Mouse (Mus musculus): ENCODE measurements around the gene Ehbp1l1. TPM values are rescaled to one million over a fixed set of nuclear protein-coding genes. Genes with fewer than 3 reads are reported as not detected.

Ehbp1l1 gene
- 60.7 TPM for polyA plus RNA-seq (2017; shearing (Covaris generic))

GRCm38 (mm10) chr19:5725767-5726515 is at the start of gene Ehbp1l1:
Gene Ehbp1l1 (minus strand): TSS chr19:5726317.

GRCm38 (mm10) chr19:5770925-5771860 is 45.1 kb upstream of the Ehbp1l1 start, which contains the start of gene Scyl1:
Gene Scyl1 (minus strand): TSS chr19:5771419.

DNA sequence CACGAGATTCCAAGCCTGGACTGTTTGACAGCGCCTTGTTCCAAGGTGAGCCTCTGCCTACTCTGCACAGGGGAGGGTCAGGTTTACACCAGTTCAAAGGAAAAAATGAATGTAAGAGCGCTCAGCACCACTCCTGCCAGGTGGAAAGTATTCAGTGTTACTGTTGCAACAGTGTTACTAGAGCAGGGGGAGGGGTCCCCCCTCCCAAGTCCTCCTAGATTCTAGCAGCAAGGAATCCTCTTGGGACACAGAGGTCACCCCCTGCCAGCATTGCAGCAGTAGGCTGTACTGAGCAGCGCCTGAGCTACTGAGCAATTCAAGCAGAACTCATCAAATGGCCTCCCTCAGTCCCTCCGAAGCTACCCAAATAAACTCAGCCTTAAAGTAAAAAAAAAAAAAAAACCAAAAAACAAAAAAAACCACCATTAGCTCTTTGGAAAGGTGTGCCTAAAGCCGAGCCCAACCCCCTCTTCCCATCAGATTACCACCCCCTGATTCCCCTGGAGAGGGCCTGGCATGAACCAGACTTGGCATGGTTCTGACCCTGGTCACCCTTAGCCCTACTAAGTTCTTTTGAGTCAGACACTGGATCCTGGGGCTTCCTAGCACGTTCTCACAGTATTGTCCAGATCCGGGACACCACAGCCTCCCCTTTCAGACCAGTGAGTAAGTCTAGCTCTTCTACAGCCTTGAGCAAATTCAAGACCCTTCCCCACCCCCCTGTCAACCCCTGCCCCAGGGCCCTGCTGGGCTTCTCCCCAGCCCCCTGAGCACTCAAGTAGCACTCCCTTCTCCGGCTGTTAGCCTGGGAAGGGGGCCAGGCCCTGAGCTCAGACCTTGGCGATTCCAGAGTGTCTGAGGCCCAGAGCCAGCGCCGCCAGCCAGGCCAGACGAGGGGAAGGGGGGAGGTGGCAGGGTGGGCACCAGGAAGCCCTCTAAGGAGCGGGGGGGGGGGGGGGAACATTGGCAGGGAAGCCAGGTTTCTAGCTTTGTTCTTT is 14.5 kb upstream of the Ehbp1l1 start, which contains the start of gene Ltbp3:
TSS of gene Ltbp3 (plus strand) at position 585 of the 998 bp plus-strand sequence.

DNA sequence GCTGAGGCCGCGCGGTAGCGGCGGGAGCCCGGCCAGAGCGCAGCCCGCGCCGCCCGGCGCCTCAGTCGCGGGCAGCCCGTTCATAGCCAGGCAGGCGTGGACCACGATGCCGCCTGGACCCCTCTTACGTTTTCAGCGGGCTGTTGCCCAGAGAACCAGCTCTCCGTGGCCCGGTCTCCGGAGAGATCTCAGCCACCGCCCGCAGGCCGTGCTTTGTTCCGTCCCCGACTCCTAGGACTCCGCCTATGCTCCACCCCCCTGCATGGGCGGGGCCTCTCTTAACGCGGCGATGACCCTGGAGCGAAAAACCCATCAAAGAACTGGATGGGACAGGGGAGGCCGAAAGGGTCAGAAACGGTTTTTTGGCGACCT is 3.3 kb upstream of the Ehbp1l1 start, which contains the start of gene Fam89b:
TSS of gene Fam89b (minus strand) at position 210 of the 372 bp plus-strand sequence.

DNA sequence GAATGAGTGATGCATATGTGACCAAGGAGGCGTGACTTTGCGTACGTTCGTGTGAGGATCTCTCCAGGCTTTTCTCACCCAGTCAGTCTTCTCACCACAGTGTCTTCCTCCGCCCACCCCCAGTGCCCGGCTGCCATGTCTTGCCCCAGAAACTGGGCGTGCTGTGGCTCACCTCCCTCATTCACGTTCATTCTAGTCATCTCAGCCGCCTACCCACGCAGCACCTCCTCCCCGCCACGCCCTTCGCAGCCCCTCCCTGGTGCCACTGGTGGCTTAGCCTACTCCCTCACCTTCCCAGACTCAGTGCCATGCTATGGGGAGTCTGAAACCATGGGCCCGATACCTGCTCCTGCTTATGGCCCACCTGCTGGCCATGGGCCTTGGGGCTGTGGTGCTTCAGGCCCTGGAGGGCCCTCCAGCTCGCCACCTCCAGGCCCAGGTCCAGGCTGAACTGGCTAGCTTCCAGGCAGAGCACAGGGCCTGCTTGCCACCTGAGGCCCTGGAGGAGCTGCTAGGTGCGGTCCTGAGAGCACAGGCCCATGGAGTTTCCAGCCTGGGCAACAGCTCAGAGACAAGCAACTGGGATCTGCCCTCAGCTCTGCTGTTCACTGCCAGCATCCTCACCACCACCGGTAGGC is 21.8 kb downstream of the Ehbp1l1 start, which contains the start of gene Kcnk7:
TSS of gene Kcnk7 (plus strand) at position 205 of the 638 bp plus-strand sequence.

GRCm38 (mm10) chr19:5688200-5689087 is 37.7 kb downstream of the Ehbp1l1 start, which contains the start of the genes Map3k11 and Pcnx3:
Gene Map3k11 (plus strand): TSS chr19:5688742.
Gene Pcnx3 (minus strand): TSS chr19:5688908.

DNA sequence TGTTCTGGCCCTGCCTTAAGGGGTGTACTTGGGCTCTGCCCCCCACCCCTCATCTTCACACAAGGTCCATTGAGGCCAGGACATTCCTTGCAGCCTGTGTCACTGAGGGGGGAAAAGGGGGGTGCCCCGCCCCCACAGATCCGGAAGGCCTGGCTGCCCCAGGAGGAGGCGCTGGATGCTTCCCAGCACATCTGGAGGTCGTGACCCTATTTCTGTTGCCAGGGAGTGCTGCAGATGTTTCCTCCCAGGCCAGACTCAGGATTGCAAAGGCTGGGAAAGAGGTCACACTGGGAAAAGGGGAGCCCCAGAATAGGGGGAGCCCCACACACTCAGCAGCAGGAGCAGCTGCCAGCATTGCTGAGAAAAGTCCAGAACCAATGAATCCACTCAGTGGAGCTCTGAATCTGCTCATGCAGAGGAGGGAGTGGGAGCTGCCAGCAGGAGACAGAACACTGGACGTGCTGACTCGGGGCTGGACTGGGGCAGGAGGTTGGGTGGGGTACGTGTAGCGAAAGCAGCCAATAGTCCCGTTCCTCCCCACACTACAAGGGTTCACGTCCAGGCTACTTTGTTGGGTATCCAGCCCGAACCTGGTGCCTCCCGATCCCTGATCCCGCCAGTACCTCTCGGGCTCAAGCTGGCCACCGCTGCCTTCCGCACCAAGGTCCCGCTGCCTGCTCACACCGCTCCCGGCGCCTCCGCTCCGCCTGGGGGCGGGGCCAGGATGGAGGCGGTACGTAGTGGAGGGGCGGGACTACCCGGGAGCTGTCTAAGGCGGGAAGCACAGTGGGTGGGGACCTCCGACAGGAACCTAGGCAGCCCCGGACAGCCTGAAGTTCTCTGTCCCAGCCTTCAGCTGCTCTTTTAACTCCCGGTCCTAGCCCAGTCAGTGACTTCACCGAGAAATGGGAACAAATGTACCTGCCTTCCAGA is 62.9 kb downstream of the Ehbp1l1 start, which contains the start of gene Sipa1:
TSS of gene Sipa1 (minus strand) at position 727 of the 933 bp plus-strand sequence.

Other genes with a start within 250 kb of the Ehbp1l1 start
- 70.5 TPM for gene Mus81, start 237.9 kb downstream of the Ehbp1l1 start, polyA plus RNA-seq (2017; shearing (Covaris generic))
- 4,187 TPM for gene Cfl1, start 235.9 kb downstream of the Ehbp1l1 start, polyA plus RNA-seq (2017; shearing (Covaris generic))
- 0.27 TPM for gene 1700020D05Rik, start 222.5 kb downstream of the Ehbp1l1 start, polyA plus RNA-seq (2017; shearing (Covaris generic))
- 18.4 TPM for gene Snx32, start 215.8 kb downstream of the Ehbp1l1 start, polyA plus RNA-seq (2017; shearing (Covaris generic))
- gene Ovol1, start 165.7 kb downstream of the Ehbp1l1 start, polyA plus RNA-seq (2017; shearing (Covaris generic)) = not detected
- gene Ap5b1, start 158.3 kb downstream of the Ehbp1l1 start, polyA plus RNA-seq (2017; shearing (Covaris generic)) = 19.4 TPM
- gene Rnaseh2c, start 124.4 kb downstream of the Ehbp1l1 start, polyA plus RNA-seq (2017; shearing (Covaris generic)) = 89.1 TPM
- gene Kat5, start 116.1 kb downstream of the Ehbp1l1 start, polyA plus RNA-seq (2017; shearing (Covaris generic)) = 59.7 TPM
- gene Rela, start 88.8 kb downstream of the Ehbp1l1 start, polyA plus RNA-seq (2017; shearing (Covaris generic)) = 165 TPM
- gene Sipa1, start 62.6 kb downstream of the Ehbp1l1 start, polyA plus RNA-seq (2017; shearing (Covaris generic)) = 46.5 TPM
- 18.1 TPM for gene Map3k11, start 37.6 kb downstream of the Ehbp1l1 start, polyA plus RNA-seq (2017; shearing (Covaris generic))
- 47.0 TPM for gene Pcnx3, start 37.4 kb downstream of the Ehbp1l1 start, polyA plus RNA-seq (2017; shearing (Covaris generic))
- 1.3 TPM for gene Kcnk7, start 21.9 kb downstream of the Ehbp1l1 start, polyA plus RNA-seq (2017; shearing (Covaris generic))
- gene Fam89b, start 3.3 kb upstream of the Ehbp1l1 start, polyA plus RNA-seq (2017; shearing (Covaris generic)) = 60.6 TPM
- gene Ltbp3, start 14.6 kb upstream of the Ehbp1l1 start, polyA plus RNA-seq (2017; shearing (Covaris generic)) = 0.86 TPM
- 50.1 TPM for gene Scyl1, start 45.1 kb upstream of the Ehbp1l1 start, polyA plus RNA-seq (2017; shearing (Covaris generic))
- gene Frmd8, start 149.0 kb upstream of the Ehbp1l1 start, polyA plus RNA-seq (2017; shearing (Covaris generic)) = 335 TPM
- 44.8 TPM for gene Slc25a45, start 151.5 kb upstream of the Ehbp1l1 start, polyA plus RNA-seq (2017; shearing (Covaris generic))
- gene Tigd3, start 167.8 kb upstream of the Ehbp1l1 start, polyA plus RNA-seq (2017; shearing (Covaris generic)) = 0.36 TPM
- gene Dpf2, start 186.7 kb upstream of the Ehbp1l1 start, polyA plus RNA-seq (2017; shearing (Covaris generic)) = 210 TPM
- gene Cdc42ep2, start 198.5 kb upstream of the Ehbp1l1 start, polyA plus RNA-seq (2017; shearing (Covaris generic)) = 0.14 TPM
- 57.4 TPM for gene Pola2, start 237.9 kb upstream of the Ehbp1l1 start, polyA plus RNA-seq (2017; shearing (Covaris generic))